Mouse (Mus musculus): ENCODE data around the gene Tuba1b.

DNA sequence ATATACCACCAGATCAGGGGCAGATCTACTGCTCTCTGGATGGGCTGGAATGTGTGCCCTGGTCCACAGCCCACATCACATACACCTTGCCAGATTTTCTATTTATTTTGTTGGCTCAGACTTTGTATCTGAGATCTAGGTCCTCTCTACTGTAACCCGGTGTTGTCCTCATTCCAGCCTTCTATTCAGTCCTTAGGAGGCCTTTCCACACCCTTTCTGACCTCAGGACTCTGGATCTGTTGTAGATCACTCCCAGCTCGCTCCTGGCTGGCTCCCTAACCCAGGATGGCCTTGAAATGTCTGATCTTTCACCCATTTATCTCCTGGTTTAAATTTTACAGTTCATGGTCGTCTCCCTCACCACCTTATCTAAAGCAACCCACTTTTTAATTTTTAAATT is 9.7 kb downstream of the Tuba1b start:
- TF ChIP-seq CTCF (IDR thresholded peaks at IDR 0.05; ENCODE audit: low read depth): no peak
- no peak for TF ChIP-seq EP300 (IDR thresholded peaks at IDR 0.05; ENCODE audit: low read depth)

Data from heart, postnatal 0 days (tissue).